Mouse (Mus musculus) C2C12 (cell line): Measurements from ENCODE around the gene Uhrf1bp1l. TPM values are rescaled to one million over a fixed set of nuclear protein-coding genes. Genes with fewer than 3 reads are reported as not detected.

Experiments
- H3K27me3 ChIP-seq: one replicate; pipeline ENCODE4 v1.6.1; 2011; ENCODE audit not compliant: control insufficient read depth, insufficient read depth, insufficient read length
- H3K36me3 ChIP-seq: one replicate; pipeline ENCODE4 v1.6.1; 2011; ENCODE audit not compliant: control insufficient read depth, insufficient read depth
- H3K4me3 ChIP-seq: one replicate; pipeline ENCODE4 v1.5.1; 2011; ENCODE audit warnings: mild to moderate bottlenecking, control low read depth; ENCODE audit not compliant: poor library complexity, insufficient read depth, severe bottlenecking
- H3K79me2 ChIP-seq: one replicate; pipeline ENCODE4 v1.6.1; 2011; ENCODE audit not compliant: control insufficient read depth, insufficient read depth
- H3K79me3 ChIP-seq: one replicate; pipeline ENCODE4 v1.6.1; 2011; ENCODE audit warnings: low read depth, control low read depth
- H3ac ChIP-seq: one replicate; pipeline ENCODE3; 2011; ENCODE audit warnings: low read depth; ENCODE audit not compliant: control insufficient read depth, insufficient read length
- CEBPB ChIP-seq: IDR thresholded peaks from one replicate; pipeline ENCODE4 v1.6.1; 2011; ENCODE audit warnings: low read depth, mild to moderate bottlenecking, control low read depth, moderate library complexity
- CTCF ChIP-seq: IDR thresholded peaks from one replicate; pipeline ENCODE4 v1.5.1; 2011; ENCODE audit not compliant: control insufficient read depth, insufficient read depth, insufficient read length
- FOSL1 ChIP-seq: IDR thresholded peaks from one replicate; pipeline ENCODE4 v1.8.0; 2011; ENCODE audit warnings: mild to moderate bottlenecking, low read length; ENCODE audit not compliant: poor library complexity, insufficient read depth, severe bottlenecking
- MAX ChIP-seq: IDR thresholded peaks from one replicate; pipeline ENCODE4 v1.6.1; 2011; ENCODE audit warnings: mild to moderate bottlenecking, control low read depth
- MYOD1 ChIP-seq: IDR thresholded peaks from one replicate; pipeline ENCODE4 v1.6.1; 2011; ENCODE audit warnings: low read depth; ENCODE audit not compliant: control insufficient read depth, insufficient read length
- MYOG ChIP-seq: IDR thresholded peaks from one replicate; pipeline ENCODE4 v1.6.1; 2011; ENCODE audit not compliant: control insufficient read depth, insufficient read length; ENCODE audit errors: extremely low read depth
- USF1 ChIP-seq: IDR thresholded peaks from one replicate; pipeline ENCODE4 v1.6.1; 2011; ENCODE audit warnings: low read depth, mild to moderate bottlenecking, control low read depth, moderate library complexity
- polyA plus RNA-seq: library from polyadenylated mRNA; unstranded; fragments of >200 nt; fragmentation: generic; extraction: Trizol; gene quantifications from one replicate; pipeline ENCODE4 v1.2.1, GENCODE M21; 2012; ENCODE audit warnings: missing spikeins

The Uhrf1bp1l gene
- polyA plus RNA-seq, 1 experiment, result 28.6 TPM

GRCm38 (mm10) chr10:89731341-89731740 lies 13.4 kb upstream of the Uhrf1bp1l start:
- Histone ChIP-seq H3ac (peak overlapping the region; percentile 38), H3K79me2 (peaks cover 29% of the 10 kb centered on the region), H3K36me3 (peaks cover 12% of the 10 kb centered on the region), H3K79me3 (peaks cover 11% of the 10 kb centered on the region), H3K4me3 (peak overlapping the region; percentile 67), H3K27me3 (no peaks in the 10 kb centered on the region)
- TF ChIP-seq USF1, result no peak
- TF ChIP-seq CEBPB, result no peak
- no peak for TF ChIP-seq MYOD1
- TF ChIP-seq MYOG, result no peak
- TF ChIP-seq FOSL1, result no peak
- no peak for TF ChIP-seq CTCF
- no peak for TF ChIP-seq MAX

- peaks cover 11% of the 10 kb centered on the region for H3K79me3 ChIP-seq
- peak within 1 kb of the TSS; percentile 67 for H3K4me3 ChIP-seq
- peaks cover 29% of the 10 kb centered on the region for H3K79me2 ChIP-seq
- no peaks in the 10 kb centered on the region for H3K27me3 ChIP-seq
- H3ac ChIP-seq, result peak within 1 kb of the TSS; percentile 94
- TF ChIP-seq MYOG, result no peak
- peak; percentile 90 for TF ChIP-seq MAX
- H3K36me3 ChIP-seq, result peaks cover 7% of the 10 kb centered on the region
Measured at GRCm38 (mm10) chr10:89732001-89732794, 12.6 kb upstream of the Uhrf1bp1l start, which contains the start of gene Actr6. Actr6 (minus strand) TSS chr10:89732295.

- no peaks in the 10 kb centered on the region for H3K79me2 ChIP-seq
- no peaks in the 10 kb centered on the region for H3K36me3 ChIP-seq
- no peaks in the 10 kb centered on the region for H3K27me3 ChIP-seq
- H3K79me3 ChIP-seq, result no peaks in the 10 kb centered on the region
- no peak overlapping the region for H3ac ChIP-seq
- TF ChIP-seq MYOG (no peak), MAX (no peak), MYOD1 (no peak), FOSL1 (no peak), CTCF (no peak), CEBPB (no peak), USF1 (no peak)
- H3K4me3 ChIP-seq, result no peak overlapping the region
Measured at GRCm38 (mm10) chr10:89737092-89737491, 7.7 kb upstream of the Uhrf1bp1l start.

- H3K36me3 ChIP-seq, result no peaks in the 10 kb centered on the region
- no peaks in the 10 kb centered on the region for H3K79me3 ChIP-seq
- H3K4me3 ChIP-seq, result no peak overlapping the region
- no peaks in the 10 kb centered on the region for H3K79me2 ChIP-seq
- H3K27me3 ChIP-seq, result no peaks in the 10 kb centered on the region
- H3ac ChIP-seq, result no peak overlapping the region
- TF ChIP-seq USF1 (no peak), MYOG (no peak), FOSL1 (no peak), MAX (no peak), CEBPB (no peak), CTCF (no peak), MYOD1 (no peak)
Measured at GRCm38 (mm10) chr10:89737887-89738286, 6.9 kb upstream of the Uhrf1bp1l start.

- Histone ChIP-seq H3K36me3 (no peaks in the 10 kb centered on the region), H3K27me3 (no peaks in the 10 kb centered on the region), H3ac (no peak overlapping the region), H3K79me3 (no peaks in the 10 kb centered on the region), H3K79me2 (no peaks in the 10 kb centered on the region), H3K4me3 (no peak overlapping the region)
- TF ChIP-seq MYOG, result no peak
- no peak for TF ChIP-seq FOSL1
- no peak for TF ChIP-seq CTCF
- no peak for TF ChIP-seq CEBPB
- TF ChIP-seq USF1, result no peak
- TF ChIP-seq MYOD1, result no peak
- TF ChIP-seq MAX, result no peak
Measured at GRCm38 (mm10) chr10:89738395-89738794, 6.4 kb upstream of the Uhrf1bp1l start.

- TF ChIP-seq MYOG (no peak), FOSL1 (no peak), MYOD1 (no peak), MAX (no peak), CTCF (no peak), CEBPB (no peak)
- Histone ChIP-seq H3K79me2 (no peaks in the 10 kb centered on the region), H3K4me3 (no peak overlapping the region), H3K36me3 (no peaks in the 10 kb centered on the region), H3ac (no peak overlapping the region), H3K79me3 (no peaks in the 10 kb centered on the region), H3K27me3 (no peaks in the 10 kb centered on the region)
Measured at GRCm38 (mm10) chr10:89739703-89740102, 5.1 kb upstream of the Uhrf1bp1l start.
